Mouse (Mus musculus): ENCODE results near the gene Kcnj2. TPM values are rescaled to one million over a fixed set of nuclear protein-coding genes. Genes with fewer than 3 reads are reported as not detected.

The Kcnj2 gene
- polyA plus RNA-seq, 1 experiment from 2014 or later, result 6.9 TPM

GRCm38 (mm10) chr11:111101620-111102176 is 35.7 kb downstream of the Kcnj2 start:
- 75% methylated on average over 9 of the region's 9 CpGs for WGBS
- H3K27me3 ChIP-seq (ENCODE audit: control insufficient read depth, insufficient read depth, low read length), result no peaks in the 10 kb centered on the region

GRCm38 (mm10) chr11:111104422-111104821 is 38.5 kb downstream of the Kcnj2 start:
- ATAC-seq (replicated peaks; ENCODE audit: extremely low read depth, insufficient read depth, low FRiP score), result no peak
- H3K4me3 ChIP-seq (ENCODE audit: low read length), result no peak overlapping the region
- no peak overlapping the region for H3K9ac ChIP-seq (ENCODE audit: low read length)
- H3K4me2 ChIP-seq (ENCODE audit: low read depth, low read length), result no peak overlapping the region
- no peaks in the 10 kb centered on the region for H3K4me1 ChIP-seq (ENCODE audit: control insufficient read depth, insufficient read depth, low read length)
- H3K9me3 ChIP-seq (replicated peaks; ENCODE audit: control insufficient read depth, low read length), result no peaks in the 10 kb centered on the region
- H3K27me3 ChIP-seq (ENCODE audit: control insufficient read depth, insufficient read depth, low read length), result no peaks in the 10 kb centered on the region
- H3K36me3 ChIP-seq (ENCODE audit: control insufficient read depth, insufficient read depth), result no peaks in the 10 kb centered on the region
- 66% methylated on average over 2 of the region's 2 CpGs for whole genome bisulfite sequencing
- no peak overlapping the region for H3K27ac ChIP-seq (ENCODE audit: low read length)

More at GRCm38 (mm10) chr11:111101620-111102176, 35.7 kb downstream of the Kcnj2 start:
- H3K4me2 ChIP-seq (ENCODE audit: low read depth, low read length), result no peak overlapping the region
- no peak overlapping the region for H3K27ac ChIP-seq (ENCODE audit: low read length)
- no peaks in the 10 kb centered on the region for H3K36me3 ChIP-seq (ENCODE audit: control insufficient read depth, insufficient read depth)
- no peak for ATAC-seq (replicated peaks; ENCODE audit: extremely low read depth, insufficient read depth, low FRiP score)
- H3K4me1 ChIP-seq (ENCODE audit: control insufficient read depth, insufficient read depth, low read length), result no peaks in the 10 kb centered on the region
- H3K4me3 ChIP-seq (ENCODE audit: low read length), result no peak overlapping the region
- H3K9ac ChIP-seq (ENCODE audit: low read length), result no peak overlapping the region
- H3K9me3 ChIP-seq (replicated peaks; ENCODE audit: control insufficient read depth, low read length), result no peaks in the 10 kb centered on the region

GRCm38 (mm10) chr11:111108130-111108529 is 42.2 kb downstream of the Kcnj2 start:
- ATAC-seq (replicated peaks; ENCODE audit: extremely low read depth, insufficient read depth, low FRiP score), result no peak
- WGBS, result 72% methylated on average over 9 of the region's 9 CpGs

GRCm38 (mm10) chr11:111121514-111121913 is 55.5 kb downstream of the Kcnj2 start:
- Histone ChIP-seq H3K27me3 (ENCODE audit: control insufficient read depth, insufficient read depth, low read length) (no peaks in the 10 kb centered on the region), H3K9me3 (replicated peaks; ENCODE audit: control insufficient read depth, low read length) (no peaks in the 10 kb centered on the region), H3K27ac (ENCODE audit: low read length) (no peak overlapping the region), H3K4me2 (ENCODE audit: low read depth, low read length) (no peak overlapping the region), H3K36me3 (ENCODE audit: control insufficient read depth, insufficient read depth) (no peaks in the 10 kb centered on the region), H3K9ac (ENCODE audit: low read length) (no peak overlapping the region), H3K4me3 (ENCODE audit: low read length) (no peak overlapping the region), H3K4me1 (ENCODE audit: control insufficient read depth, insufficient read depth, low read length) (no peaks in the 10 kb centered on the region)
- 74% methylated on average over 9 of the region's 9 CpGs for WGBS
- no peak for ATAC-seq (replicated peaks; ENCODE audit: extremely low read depth, insufficient read depth, low FRiP score)

More at GRCm38 (mm10) chr11:111108130-111108529, 42.2 kb downstream of the Kcnj2 start:
- no peaks in the 10 kb centered on the region for H3K9me3 ChIP-seq (replicated peaks; ENCODE audit: control insufficient read depth, low read length)
- H3K27me3 ChIP-seq (ENCODE audit: control insufficient read depth, insufficient read depth, low read length), result no peaks in the 10 kb centered on the region
- no peak overlapping the region for H3K27ac ChIP-seq (ENCODE audit: low read length)
- no peak overlapping the region for H3K4me2 ChIP-seq (ENCODE audit: low read depth, low read length)
- H3K4me3 ChIP-seq (ENCODE audit: low read length), result no peak overlapping the region
- H3K9ac ChIP-seq (ENCODE audit: low read length), result no peak overlapping the region
- H3K4me1 ChIP-seq (ENCODE audit: control insufficient read depth, insufficient read depth, low read length), result no peaks in the 10 kb centered on the region
- no peaks in the 10 kb centered on the region for H3K36me3 ChIP-seq (ENCODE audit: control insufficient read depth, insufficient read depth)

- Histone ChIP-seq H3K4me3 (ENCODE audit: low read length) (no peak overlapping the region), H3K36me3 (ENCODE audit: control insufficient read depth, insufficient read depth) (no peaks in the 10 kb centered on the region), H3K27ac (ENCODE audit: low read length) (no peak overlapping the region), H3K4me1 (ENCODE audit: control insufficient read depth, insufficient read depth, low read length) (no peaks in the 10 kb centered on the region), H3K27me3 (ENCODE audit: control insufficient read depth, insufficient read depth, low read length) (no peaks in the 10 kb centered on the region), H3K4me2 (ENCODE audit: low read depth, low read length) (no peak overlapping the region), H3K9ac (ENCODE audit: low read length) (no peak overlapping the region), H3K9me3 (replicated peaks; ENCODE audit: control insufficient read depth, low read length) (no peaks in the 10 kb centered on the region)
- 36% methylated on average over 4 of the region's 4 CpGs for WGBS
- ATAC-seq (replicated peaks; ENCODE audit: extremely low read depth, insufficient read depth, low FRiP score), result no peak
Observed at GRCm38 (mm10) chr11:111123324-111123723, 57.4 kb downstream of the Kcnj2 start.

GRCm38 (mm10) chr11:111125963-111126362 is 60.0 kb downstream of the Kcnj2 start:
- Histone ChIP-seq H3K27ac (ENCODE audit: low read length) (no peak overlapping the region), H3K4me1 (ENCODE audit: control insufficient read depth, insufficient read depth, low read length) (no peaks in the 10 kb centered on the region), H3K9me3 (replicated peaks; ENCODE audit: control insufficient read depth, low read length) (no peaks in the 10 kb centered on the region), H3K27me3 (ENCODE audit: control insufficient read depth, insufficient read depth, low read length) (no peaks in the 10 kb centered on the region), H3K36me3 (ENCODE audit: control insufficient read depth, insufficient read depth) (no peaks in the 10 kb centered on the region), H3K4me2 (ENCODE audit: low read depth, low read length) (no peak overlapping the region), H3K9ac (ENCODE audit: low read length) (no peak overlapping the region), H3K4me3 (ENCODE audit: low read length) (no peak overlapping the region)
- WGBS, result 85% methylated on average over 5 of the region's 5 CpGs
- ATAC-seq (replicated peaks; ENCODE audit: extremely low read depth, insufficient read depth, low FRiP score), result no peak

Other genes with a start within 250 kb of the Kcnj2 start
- gene Kcnj16, start 98.1 kb upstream of the Kcnj2 start, polyA plus RNA-seq (2015; fragmentation: Nextera tagmentation; extraction: Ambion mirVana), result not detected in 2 replicates